Mouse (Mus musculus): ENCODE measurements around the gene Aplp2. TPM values are rescaled to one million over a fixed set of nuclear protein-coding genes. Genes with fewer than 3 reads are reported as not detected.

The Aplp2 gene
- 392 and 427 TPM in 2 replicates for polyA plus RNA-seq (2012; ENCODE audit: insufficient read depth, insufficient read length, missing spikeins)

DNA sequence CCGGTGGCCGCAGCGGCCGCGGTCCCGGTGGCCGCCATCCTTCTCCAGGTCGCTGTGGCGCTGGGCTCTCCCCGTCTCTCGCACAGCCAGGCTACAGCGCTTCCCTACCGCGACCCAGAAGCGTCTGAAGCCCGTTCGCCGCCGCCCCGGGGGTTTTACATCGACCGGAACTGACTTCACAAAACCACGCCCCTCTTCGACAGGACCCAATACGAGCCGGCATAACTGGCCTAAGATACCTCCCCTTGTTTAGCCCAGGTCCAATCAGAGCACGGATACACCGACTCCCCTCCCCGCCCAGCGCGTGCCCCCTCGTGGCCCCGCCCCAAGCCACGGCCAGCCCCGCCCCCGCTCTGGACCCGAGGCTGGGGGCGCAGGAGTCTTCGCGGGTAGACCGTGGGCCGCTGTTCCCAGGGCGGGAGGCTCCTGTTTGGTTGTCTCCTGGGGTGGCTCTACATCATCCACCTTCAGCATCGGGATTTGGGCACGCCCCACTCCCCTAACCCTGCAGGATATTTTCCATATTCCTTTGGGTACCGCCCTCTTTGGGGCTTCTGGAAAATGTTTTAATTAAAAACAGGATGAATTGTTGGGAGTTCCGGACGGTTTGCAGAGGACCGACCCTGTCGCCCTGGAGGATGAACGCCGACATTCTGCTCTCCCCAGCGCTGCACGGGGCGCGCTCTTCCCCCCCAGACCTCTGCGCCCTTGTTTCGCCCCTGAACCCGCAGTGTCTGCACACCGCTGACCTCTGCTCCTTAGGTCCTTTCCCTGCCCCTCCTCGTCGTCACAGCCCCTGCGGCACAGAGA lies at the start of gene Aplp2:
TSS of gene Aplp2 (minus strand) at position 126 of the 810 bp plus-strand sequence.
- Histone ChIP-seq H3K4me3 (ENCODE audit: insufficient read depth, low read length) (peak within 1 kb of the TSS; percentile 99), H3K4me1 (ENCODE audit: control insufficient read depth, insufficient read depth, low read length) (peaks cover 13% of the 10 kb centered on the region), H3K27ac (ENCODE audit: insufficient read depth, low read depth, low read length) (peak within 1 kb of the TSS; percentile 46)
- peak; percentile 82; the same call in 1 of the 2 replicates for TF ChIP-seq POLR2A (IDR thresholded peaks at IDR 0.05; ENCODE audit: borderline replicate concordance, low read depth, low read length)
- no peak for TF ChIP-seq CTCF (IDR thresholded peaks at IDR 0.05; ENCODE audit: low read depth, low read length)

DNA sequence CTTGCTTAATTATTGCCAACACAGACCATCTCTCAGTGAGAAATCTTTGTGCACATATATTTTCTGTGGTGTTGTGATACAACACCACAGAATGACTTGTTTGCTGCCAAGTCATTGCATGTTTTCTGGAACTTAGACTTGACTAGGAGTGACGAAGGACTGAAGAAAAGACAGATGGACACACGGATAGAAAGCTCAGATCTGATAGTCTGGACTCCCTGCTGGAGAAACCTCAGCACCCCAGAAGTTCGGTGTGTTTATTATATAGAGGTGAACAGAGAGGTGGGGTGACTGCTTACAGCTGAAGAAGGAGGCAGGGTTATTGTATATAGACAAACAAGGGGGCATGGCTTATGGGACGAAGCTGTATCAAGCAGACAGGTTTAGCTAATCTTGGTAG lies 48.6 kb upstream of the Aplp2 start:
- Histone ChIP-seq H3K4me1 (ENCODE audit: control insufficient read depth, insufficient read depth, low read length) (peaks cover 12% of the 10 kb centered on the region), H3K4me3 (ENCODE audit: insufficient read depth, low read length) (no peak overlapping the region), H3K27ac (ENCODE audit: insufficient read depth, low read depth, low read length) (no peak overlapping the region)
- TF ChIP-seq CTCF (IDR thresholded peaks at IDR 0.05; ENCODE audit: low read depth, low read length) (no peak), POLR2A (IDR thresholded peaks at IDR 0.05; ENCODE audit: borderline replicate concordance, low read depth, low read length) (no peak)

- TF ChIP-seq POLR2A (IDR thresholded peaks at IDR 0.05; ENCODE audit: borderline replicate concordance, low read depth, low read length) (no peak), CTCF (IDR thresholded peaks at IDR 0.05; ENCODE audit: low read depth, low read length) (no peak)
- no peak overlapping the region for H3K27ac ChIP-seq (ENCODE audit: insufficient read depth, low read depth, low read length)
- no peak overlapping the region for H3K4me3 ChIP-seq (ENCODE audit: insufficient read depth, low read length)
- peaks cover 20% of the 10 kb centered on the region for H3K4me1 ChIP-seq (ENCODE audit: control insufficient read depth, insufficient read depth, low read length)
Observed at GRCm38 (mm10) chr9:31258237-31258636, 46.6 kb upstream of the Aplp2 start.

DNA sequence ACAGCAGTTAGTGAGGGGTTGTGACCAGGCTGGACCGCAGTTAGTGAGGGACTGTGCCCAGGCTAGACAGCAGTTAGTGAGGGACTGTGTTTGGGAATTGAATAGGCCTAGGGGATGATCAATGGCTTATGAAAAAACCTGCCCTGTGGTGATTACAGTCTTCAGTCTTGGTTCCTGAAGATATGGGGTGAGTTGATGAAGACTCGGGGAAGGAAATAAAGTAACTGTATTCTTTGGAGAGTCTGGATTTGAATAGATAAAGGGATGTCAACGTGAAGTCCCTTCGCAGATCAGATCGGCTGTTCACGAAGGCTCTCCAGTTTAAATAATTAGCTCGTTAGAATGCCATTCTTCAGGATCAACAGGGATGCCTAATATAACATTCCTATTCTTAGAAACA lies 44.3 kb upstream of the Aplp2 start:
- Histone ChIP-seq H3K27ac (ENCODE audit: insufficient read depth, low read depth, low read length) (no peak overlapping the region), H3K4me1 (ENCODE audit: control insufficient read depth, insufficient read depth, low read length) (peaks cover 15% of the 10 kb centered on the region), H3K4me3 (ENCODE audit: insufficient read depth, low read length) (no peak overlapping the region)
- TF ChIP-seq POLR2A (IDR thresholded peaks at IDR 0.05; ENCODE audit: borderline replicate concordance, low read depth, low read length) (no peak), CTCF (IDR thresholded peaks at IDR 0.05; ENCODE audit: low read depth, low read length) (no peak)

DNA sequence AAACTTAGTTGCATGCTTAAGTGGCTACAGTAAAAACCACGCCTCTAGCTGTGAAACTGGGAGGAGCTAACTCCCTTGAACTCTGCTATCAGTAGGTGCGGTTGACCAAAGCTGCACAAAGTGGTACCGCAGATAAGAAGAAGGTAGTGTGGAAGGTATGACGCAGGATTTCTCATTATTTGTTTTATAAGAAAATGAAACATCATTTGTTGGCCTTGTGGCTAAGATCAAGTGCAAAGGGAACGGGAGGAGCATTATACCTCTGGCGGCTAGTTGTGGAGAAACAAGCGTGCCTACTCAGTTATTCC lies 43.0 kb upstream of the Aplp2 start:
- peaks cover 15% of the 10 kb centered on the region for H3K4me1 ChIP-seq (ENCODE audit: control insufficient read depth, insufficient read depth, low read length)
- H3K4me3 ChIP-seq (ENCODE audit: insufficient read depth, low read length): no peak overlapping the region
- H3K27ac ChIP-seq (ENCODE audit: insufficient read depth, low read depth, low read length): no peak overlapping the region
- TF ChIP-seq CTCF (IDR thresholded peaks at IDR 0.05; ENCODE audit: low read depth, low read length) (no peak), POLR2A (IDR thresholded peaks at IDR 0.05; ENCODE audit: borderline replicate concordance, low read depth, low read length) (no peak)

DNA sequence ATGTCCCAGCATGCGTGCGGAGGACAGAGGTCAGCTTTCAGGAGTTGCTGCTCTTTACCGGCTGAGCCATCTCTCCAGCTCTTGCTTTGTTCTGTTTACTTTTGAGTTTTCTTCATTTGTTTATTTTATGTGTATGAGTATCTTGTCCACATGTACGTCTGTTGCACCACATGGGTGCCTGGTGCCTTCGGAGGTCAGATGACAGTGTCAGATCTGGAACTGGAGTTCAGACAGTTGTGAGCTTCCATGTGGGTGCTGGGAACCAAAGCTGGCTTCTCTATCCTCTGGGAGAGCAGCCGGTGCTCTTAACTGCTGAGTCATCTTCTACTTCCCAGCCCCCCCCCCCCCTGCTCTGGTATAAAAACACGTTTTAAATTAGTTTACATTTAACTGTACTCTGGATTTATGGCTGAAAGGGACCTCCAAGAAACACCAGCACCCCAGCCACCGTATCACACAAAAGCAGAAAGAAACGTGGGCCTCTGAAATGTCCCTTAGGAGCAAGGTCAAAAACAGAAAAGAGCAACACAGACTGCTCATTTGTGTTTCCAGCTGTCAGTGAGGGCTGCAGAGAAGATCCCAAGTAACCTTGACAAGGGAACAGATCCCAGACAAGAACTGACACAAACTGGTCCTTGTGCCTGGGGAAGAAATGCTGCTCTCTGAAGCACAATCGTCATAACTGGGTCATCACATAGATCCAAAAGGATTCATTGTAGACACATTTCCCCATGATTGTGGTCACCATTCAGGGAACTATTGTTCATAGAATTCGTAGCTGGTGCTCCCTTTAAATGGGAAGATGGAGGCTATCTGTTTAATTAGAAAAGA lies 42.5 kb upstream of the Aplp2 start:
- Histone ChIP-seq H3K4me1 (ENCODE audit: control insufficient read depth, insufficient read depth, low read length) (peaks cover 15% of the 10 kb centered on the region), H3K27ac (ENCODE audit: insufficient read depth, low read depth, low read length) (no peak overlapping the region), H3K4me3 (ENCODE audit: insufficient read depth, low read length) (no peak overlapping the region)
- TF ChIP-seq POLR2A (IDR thresholded peaks at IDR 0.05; ENCODE audit: borderline replicate concordance, low read depth, low read length) (no peak), CTCF (IDR thresholded peaks at IDR 0.05; ENCODE audit: low read depth, low read length) (no peak)

DNA sequence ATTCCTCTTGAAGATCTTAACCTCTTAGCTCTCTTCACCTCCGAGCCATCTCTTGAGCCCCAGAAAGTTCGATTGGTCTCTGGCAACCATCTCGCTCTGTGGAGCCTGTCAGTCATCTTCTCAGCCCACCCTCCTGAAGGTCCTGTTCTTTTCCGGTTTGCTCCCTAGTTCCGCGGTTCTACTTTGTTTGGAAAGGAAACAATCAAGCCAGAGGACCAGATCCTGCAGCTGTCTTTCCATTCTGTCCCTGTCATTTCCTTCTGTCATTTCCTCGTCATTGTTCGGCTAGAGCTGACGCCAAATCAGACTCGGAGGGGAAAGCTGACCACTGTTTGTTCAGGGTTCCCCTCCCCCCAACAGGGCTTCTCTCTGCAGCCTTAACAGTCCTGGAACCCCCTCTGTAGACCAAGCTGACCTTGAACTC lies 41.7 kb upstream of the Aplp2 start:
- H3K27ac ChIP-seq (ENCODE audit: insufficient read depth, low read depth, low read length): no peak overlapping the region
- TF ChIP-seq CTCF (IDR thresholded peaks at IDR 0.05; ENCODE audit: low read depth, low read length): no peak
- TF ChIP-seq POLR2A (IDR thresholded peaks at IDR 0.05; ENCODE audit: borderline replicate concordance, low read depth, low read length): no peak
- H3K4me1 ChIP-seq (ENCODE audit: control insufficient read depth, insufficient read depth, low read length): peaks cover 15% of the 10 kb centered on the region
- no peak overlapping the region for H3K4me3 ChIP-seq (ENCODE audit: insufficient read depth, low read length)

DNA sequence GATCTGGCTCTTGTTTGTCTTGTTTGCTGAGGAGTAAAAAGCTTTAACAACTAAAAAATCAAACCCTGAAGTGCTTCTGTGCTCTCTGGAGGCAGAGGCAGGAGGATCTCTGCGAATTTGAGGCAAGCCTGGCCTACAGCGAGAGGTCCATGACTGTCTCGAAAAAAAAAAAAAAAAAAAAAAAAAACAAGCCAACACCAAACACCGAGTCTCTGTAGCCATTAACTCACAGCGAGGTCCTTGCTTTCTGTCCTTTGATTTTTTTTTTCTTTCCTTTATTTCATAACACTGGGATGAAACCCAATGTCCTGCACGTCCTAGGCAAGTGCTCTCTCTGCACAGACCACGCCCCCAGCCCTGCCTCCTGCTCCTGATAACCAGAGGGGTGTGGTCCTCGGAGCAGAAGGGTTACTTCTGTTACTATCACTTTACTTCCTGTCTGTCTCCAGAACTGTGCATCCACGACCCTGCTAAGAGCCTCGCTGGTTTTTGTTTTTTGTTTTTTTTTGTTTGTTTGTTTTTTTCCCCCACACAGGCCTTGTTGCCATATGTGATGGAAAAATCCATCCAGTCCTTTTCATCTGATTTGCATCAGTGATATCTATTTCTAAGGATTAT lies 40.7 kb upstream of the Aplp2 start:
- peaks cover 18% of the 10 kb centered on the region for H3K4me1 ChIP-seq (ENCODE audit: control insufficient read depth, insufficient read depth, low read length)
- H3K4me3 ChIP-seq (ENCODE audit: insufficient read depth, low read length): no peak overlapping the region
- TF ChIP-seq POLR2A (IDR thresholded peaks at IDR 0.05; ENCODE audit: borderline replicate concordance, low read depth, low read length): no peak
- no peak for TF ChIP-seq CTCF (IDR thresholded peaks at IDR 0.05; ENCODE audit: low read depth, low read length)
- no peak overlapping the region for H3K27ac ChIP-seq (ENCODE audit: insufficient read depth, low read depth, low read length)

DNA sequence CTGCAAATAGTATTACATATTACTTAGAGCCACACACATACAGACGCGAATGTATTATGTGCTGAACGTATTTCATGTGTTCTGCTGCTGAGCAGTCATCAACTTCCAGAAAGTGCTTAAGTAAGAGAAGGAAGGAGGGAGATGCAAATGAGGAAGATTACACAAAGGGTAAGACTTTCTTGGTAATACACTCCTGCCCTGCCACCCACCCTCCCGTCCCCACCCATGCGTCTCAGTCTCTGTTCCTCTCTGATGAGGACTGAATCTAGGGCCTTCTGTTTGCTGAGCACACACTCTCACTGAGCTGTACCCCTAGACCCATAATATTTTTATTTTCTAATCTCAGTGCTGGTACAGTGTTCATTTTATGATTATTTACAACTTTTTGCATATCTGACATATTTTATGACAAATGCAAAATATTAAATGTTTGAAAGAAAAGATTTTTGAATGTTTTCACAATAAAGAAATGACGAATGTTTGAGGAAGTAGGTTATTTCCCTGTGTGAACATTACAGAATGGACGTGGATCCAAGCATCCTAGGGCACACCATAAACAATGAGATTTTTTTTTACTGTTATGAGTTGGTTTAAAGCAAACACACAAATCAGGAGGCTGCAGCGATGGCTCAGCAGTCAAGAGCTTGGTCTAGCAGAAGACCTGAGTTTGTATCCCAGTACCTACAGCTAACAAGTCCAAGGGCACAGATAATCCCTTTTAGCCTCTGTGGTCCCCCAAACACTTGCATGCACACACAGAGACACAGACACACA lies 36.0 kb upstream of the Aplp2 start:
- no peak for TF ChIP-seq CTCF (IDR thresholded peaks at IDR 0.05; ENCODE audit: low read depth, low read length)
- TF ChIP-seq POLR2A (IDR thresholded peaks at IDR 0.05; ENCODE audit: borderline replicate concordance, low read depth, low read length): no peak
- Histone ChIP-seq H3K4me3 (ENCODE audit: insufficient read depth, low read length) (no peak overlapping the region), H3K27ac (ENCODE audit: insufficient read depth, low read depth, low read length) (peak overlapping the region; percentile 48), H3K4me1 (ENCODE audit: control insufficient read depth, insufficient read depth, low read length) (peaks cover 26% of the 10 kb centered on the region)
